Comparison of ENCODE assay signal across 16 mouse cellular contexts in genomic region chr3:29991523-29991922, GRCm38 (mm10).
"Had no signal": no experiment of that assay in that cellular context is flagged by ENCODE, and none has a peak within 500 bp of the region (broad histone marks: within the 10 kb centered on the region; RNA-seq: fewer than 3 reads in every experiment).

No protein-coding gene starts in this region.

- H3K27ac ChIP-seq: midbrain, embryonic 13.5 days; midbrain, embryonic 15.5 days; neural tube, embryonic 12.5 days had no signal

- H3K4me3 ChIP-seq: megakaryocyte, embryonic 14.5 days; midbrain, embryonic 13.5 days; midbrain, embryonic 15.5 days; neural tube, embryonic 12.5 days had no signal

- ATAC-seq: midbrain, embryonic 13.5 days; midbrain, embryonic 15.5 days had no signal

- H3K36me3 ChIP-seq: midbrain, embryonic 13.5 days; midbrain, embryonic 15.5 days; neural tube, embryonic 12.5 days had no signal

- H3K9ac ChIP-seq: lung, embryonic 14.5 days; midbrain, embryonic 13.5 days; midbrain, embryonic 15.5 days; neural tube, embryonic 12.5 days had no signal

- DNase-seq: lung, adult 18-20 months; lung, embryonic 14.5 days; lung, postnatal 10 days; lung, postnatal 4 days; retina, postnatal 1 day; right cerebral cortex, adult 18-20 months; right cerebral cortex, postnatal 25 days; right cerebral cortex, postnatal 4 days; spleen, adult 18-20 months; thymus, adult 18-20 months; thymus, postnatal 14 days; thymus, postnatal 36 days had no signal

- H3K27me3 ChIP-seq: megakaryocyte, embryonic 14.5 days; midbrain, embryonic 13.5 days; midbrain, embryonic 15.5 days; neural tube, embryonic 12.5 days had no signal

- H3K4me1 ChIP-seq: megakaryocyte, embryonic 14.5 days; midbrain, embryonic 13.5 days; midbrain, embryonic 15.5 days; neural tube, embryonic 12.5 days had no signal
